Mouse (Mus musculus): ENCODE measurements around the gene Babam2.

The Babam2 gene

DNA sequence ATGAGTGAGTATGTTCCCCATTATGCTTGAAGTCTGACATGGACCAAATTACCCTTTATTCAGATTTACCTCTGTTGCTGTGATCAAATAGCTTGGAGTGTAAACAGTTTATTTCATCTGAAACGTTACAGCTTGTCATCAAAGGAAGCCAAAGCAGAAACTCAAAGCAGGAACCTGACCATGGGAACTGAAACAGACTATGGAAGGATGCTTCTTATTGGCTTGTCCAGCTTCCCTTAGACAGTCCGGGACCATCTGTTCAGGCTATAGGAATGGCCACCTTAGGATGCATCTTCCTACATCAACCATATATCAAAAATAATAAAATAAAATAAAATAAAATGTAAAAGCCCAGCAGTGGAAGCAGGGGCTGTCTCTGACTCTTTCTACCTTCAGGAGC is 183.0 kb downstream of the Babam2 start:
- CTCF ChIA-PET = no interaction called here

DNA sequence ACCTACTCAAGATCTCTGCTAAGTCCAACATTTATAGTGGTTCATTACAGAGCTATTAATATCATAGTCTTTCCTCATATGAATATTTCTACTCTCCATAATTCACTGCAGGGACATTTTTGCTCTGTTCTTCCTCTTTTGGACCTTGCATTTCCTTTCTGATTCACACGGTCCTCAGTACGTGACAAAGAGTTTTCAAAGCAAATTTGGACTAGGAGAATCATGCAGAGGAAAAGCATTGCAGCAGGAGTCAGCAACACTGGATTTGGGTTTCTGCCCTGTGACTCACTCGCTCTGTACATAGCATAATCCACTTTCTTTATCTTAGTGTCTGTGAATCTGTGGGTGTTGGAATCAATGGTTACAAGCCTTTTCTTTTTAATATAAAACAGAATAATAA is 184.8 kb downstream of the Babam2 start:
- CTCF ChIA-PET = no interaction called here

DNA sequence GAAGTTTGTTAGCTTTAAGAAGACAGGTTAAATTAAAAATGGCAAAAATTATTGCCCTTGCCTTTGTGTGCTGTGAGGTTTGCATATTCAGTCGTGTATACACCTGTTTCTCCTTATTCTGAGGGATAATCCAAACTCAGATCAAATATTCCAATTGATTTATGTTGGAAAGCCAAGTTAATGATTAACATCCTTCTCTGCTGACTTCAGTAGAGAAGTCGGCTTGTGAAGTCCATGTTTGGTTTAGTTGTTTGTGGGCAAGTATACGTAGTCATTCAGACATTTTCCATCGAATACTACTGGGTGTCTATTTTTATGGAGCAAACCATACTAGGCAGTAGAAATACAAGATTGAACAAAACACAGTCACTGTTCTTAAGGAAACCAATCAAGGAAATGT is 187.5 kb downstream of the Babam2 start:
- CTCF ChIA-PET = no interaction called here

DNA sequence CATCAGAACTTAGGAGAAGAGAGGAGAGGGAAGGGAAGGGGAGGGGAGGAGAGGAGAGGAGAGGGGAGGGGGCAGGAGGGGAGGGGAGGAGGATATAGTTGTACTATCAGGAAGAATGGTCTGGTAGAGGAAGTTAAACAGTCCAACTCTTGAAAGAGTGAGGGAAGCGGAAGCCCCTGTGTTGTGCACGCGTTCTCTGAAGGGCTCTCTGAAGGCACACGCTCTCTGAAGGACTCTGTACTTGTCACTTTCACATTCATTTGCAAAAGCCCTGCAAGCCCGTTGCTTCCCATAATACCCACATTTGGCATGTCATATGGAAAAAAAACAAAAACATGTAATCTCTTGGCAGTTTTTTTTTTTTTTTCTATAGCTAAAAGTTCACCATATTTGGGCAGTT is 190.1 kb downstream of the Babam2 start:
- CTCF ChIA-PET = no interaction called here

DNA sequence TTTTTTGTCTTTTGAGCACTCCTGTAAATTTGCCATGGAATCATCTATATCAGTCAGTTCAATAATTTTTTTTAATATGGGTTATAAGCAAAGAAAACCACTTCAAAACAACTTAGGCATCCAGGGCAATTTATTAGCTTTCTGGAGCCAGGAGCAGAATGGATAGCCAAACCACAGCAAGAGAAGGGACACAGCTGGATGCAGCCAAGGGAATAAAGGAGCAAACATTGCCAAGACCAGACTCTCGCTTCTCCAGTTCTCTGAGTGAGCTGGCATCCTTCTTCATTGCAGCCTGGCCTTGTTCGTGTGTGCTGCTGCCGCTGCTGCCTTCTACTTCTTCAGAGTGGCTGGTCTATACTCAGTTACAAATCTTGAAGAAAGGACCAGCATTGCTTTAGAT is 190.9 kb downstream of the Babam2 start:
- CTCF ChIA-PET = no interaction called here

DNA sequence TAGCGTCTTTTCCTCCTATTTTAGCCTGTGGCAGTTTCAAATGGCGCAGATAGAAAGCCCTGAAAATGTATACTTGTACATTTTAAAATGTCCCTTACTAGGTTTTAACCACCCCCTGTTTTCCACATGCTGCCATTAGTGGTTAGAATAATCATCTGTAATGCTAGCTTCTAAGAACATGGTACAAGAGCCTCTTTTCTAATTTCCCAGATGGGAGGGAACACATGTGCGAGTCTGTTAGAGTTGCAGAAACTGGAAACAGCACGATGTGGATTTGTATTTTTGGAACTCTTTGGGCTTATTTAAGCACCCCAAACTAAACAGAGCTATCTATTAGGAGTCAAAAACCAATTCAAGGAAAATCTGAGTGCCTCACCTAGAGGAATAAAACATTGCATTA is 195.1 kb downstream of the Babam2 start:
- CTCF ChIA-PET = no interaction called here

DNA sequence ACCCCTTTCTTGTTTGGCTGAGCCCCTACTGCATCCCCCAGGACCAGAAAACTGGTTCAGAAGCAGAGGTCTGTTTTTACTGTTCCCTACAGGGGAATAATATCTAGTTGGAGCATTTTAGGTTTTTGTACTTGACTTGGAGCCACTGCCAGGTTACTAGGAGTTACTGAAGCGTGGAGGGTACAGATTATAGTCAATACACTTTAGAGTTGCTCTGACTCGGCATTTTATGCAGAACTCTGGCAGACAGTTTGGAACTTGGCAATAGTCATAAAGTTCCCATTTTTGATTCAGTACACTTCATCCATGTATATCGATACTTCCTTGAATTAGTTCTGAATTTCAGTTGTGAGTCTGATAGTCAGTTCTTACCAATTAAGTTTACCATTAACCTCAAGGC is 202.4 kb downstream of the Babam2 start:
- CTCF ChIA-PET = no interaction called here

DNA sequence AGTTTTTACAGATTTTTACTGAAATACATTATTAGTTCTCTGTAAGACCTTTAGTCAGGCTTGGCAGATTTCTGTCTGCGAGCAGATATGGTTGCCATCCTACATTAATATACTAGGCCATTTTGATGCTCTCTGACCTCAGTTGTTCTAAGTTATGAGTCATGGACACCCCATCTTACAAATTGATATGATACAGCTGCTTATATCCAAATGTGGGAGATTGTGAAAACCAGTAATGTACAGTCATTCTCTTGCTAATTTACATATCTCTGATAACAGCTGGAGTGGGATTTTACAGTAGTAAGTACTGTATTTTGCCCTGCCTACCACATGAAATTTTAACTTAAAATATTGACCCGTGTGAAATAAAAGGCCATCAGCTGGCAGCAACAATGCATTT is 204.7 kb downstream of the Babam2 start:
- CTCF ChIA-PET = no interaction called here

DNA sequence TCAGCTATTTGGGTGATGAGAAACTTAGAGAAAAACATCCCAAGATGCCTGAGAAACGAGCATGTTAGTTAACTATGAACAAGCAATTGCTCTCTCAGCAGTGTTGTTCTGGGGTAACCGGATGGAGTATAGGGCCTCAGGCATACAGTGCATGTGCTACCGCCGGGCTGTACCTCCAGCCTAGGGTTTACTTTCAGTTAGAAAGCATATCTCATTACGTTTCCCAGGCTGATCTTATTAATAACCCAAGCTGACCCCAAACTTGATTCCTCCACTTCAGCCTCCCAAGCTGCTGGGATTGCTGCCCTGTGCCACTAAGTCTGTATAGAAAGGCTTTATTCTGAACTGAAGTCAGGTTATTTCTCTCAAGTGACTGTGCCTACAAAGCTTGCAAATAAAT is 205.4 kb downstream of the Babam2 start:
- CTCF ChIA-PET = no interaction called here

DNA sequence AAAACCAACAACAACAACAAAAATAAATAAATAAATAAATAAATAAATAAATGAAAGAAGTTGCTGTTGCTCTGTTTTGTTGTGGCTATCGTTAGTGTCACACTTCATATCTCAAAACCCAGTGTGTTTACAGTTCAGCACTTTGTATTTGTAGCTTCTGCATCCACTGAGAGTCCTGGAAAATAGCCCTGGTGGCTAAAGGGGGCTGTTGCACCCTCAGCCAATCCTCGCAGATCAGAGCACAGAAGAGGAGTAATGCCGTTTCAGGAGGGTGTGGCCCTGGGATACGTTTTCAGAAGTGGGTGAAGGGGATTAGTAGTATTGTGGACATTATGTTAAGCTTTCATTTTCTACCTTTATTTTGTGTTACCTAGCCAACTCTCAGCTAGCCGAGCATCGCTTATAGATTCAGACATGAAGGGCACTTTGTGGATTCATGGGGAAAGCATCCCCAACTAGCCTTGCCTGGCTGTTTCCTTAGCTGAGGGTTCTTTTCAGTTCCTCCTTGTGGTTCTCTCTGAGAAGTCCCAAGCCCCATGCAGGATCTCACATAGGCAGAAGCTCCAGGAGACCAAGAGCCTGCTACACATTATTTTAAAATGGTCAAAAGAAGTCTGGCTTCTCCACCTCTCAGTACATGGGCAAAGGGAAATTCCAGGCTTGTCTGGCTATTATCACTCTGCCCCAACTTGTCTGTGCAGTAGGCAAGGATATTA is 207.6 kb downstream of the Babam2 start:
- CTCF ChIA-PET = no interaction called here

DNA sequence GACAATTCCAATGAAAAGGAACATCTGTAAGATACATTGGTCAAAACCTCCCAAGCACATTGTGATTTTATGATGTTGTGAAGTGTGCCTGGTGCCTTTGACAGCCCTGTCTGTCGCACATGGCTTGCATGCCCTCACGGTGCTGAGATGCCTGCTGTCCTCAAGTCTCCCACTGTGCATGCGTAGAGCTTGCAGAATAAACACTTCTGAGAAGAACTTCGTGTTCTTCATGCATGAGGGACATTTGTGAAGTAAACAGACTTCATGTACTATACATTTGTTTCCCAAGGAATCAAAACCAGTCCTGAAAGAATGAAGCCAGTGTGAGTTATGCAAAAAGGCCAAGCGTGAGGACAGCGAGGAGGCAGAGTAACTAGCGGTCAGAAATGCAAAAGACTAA is 208.3 kb downstream of the Babam2 start:
- CTCF ChIA-PET = no interaction called here

DNA sequence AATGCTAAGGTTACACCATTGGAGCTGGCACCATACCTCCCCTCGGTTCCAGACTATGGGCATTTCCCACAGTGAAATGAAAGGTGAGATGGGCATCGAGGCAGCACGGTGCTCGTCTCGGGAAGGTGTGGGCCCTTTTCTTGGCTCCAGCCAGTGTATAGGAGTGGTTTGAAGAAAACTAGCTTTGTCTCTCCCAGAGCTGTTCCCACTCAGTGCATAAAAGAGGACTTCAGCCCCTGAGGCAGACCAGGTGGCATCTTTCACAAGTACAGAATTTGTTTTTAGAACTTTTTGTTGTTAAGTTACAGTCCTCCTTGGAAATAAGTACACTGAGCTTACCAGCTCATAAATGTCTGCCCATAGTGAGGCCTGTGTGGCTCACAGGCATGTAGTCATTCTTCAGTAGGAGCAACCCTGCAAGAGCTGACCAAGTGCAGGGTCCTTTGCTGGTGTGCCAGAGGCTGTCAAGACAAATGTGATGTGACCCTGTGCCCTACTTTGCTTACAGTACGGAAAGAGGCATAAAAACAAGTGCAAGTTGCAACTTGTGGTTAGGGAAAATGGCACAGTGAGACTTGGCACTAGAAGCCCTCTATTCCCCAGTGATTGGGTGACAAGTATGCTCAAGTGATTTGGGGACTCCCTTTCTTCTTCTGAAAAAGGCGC is 208.9 kb downstream of the Babam2 start:
- CTCF ChIA-PET = no interaction called here

DNA sequence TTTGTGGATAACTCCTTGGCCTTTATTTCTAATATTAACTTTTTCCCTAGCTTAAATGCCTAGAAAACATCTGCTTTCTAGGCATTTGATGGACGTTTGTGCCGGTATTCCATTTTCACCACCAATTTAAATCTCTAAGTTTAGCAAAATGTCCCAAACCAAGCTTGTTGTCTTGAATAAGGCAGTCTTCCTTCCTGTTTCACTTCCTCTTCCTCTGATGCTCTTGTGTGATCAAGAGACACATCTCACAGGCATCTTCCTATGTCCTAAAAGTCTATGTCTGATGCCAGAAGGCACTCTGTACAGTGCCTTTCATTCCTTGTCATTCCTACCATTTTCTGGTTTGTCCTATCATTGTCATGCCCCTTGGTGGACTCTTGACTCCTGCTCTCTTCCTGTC is 210.5 kb downstream of the Babam2 start:
- CTCF ChIA-PET = interaction anchor here (0.6 kb wide), 1 partner anchor 12 kb away, joined by 3 read pairs; no protein-coding TSS in a partner anchor

DNA sequence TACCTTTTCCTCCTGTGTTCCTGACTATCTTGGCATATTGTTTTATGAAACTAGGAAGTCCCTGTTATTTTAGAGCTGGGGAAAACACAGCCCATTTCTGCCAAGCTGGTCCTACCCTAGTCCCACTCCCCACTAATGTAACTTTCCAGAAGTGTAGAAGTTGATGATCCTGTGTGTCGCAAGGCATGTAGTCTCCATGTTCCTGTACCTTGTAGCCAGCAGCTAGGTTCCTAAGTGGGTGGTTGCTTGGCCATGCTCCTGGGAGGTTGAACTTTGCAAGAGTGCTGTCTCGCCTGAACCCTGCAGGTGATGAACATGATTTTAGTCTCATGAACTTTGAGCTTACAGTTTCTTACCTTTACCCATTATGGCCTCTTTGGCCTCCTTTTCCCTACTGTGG is 211.3 kb downstream of the Babam2 start:
- CTCF ChIA-PET = no interaction called here

DNA sequence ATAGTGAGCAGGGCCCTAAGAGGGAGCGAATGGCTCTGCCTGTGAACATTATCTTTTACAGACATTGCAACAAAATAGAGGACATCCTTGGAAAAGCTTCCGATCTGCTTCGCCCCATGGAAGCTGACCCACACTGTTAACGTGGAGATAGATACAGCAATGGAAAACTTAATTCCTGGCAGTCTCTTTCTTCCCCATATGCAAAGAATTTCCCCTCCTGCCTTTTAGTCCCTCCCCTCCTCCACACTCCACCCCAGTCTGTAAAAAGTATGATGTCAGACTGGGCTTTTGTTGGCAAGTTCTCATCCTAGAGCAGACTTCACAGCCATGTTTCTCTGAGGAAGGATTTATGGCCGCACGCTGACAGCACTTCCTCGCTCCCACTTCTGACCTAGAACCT is 218.8 kb downstream of the Babam2 start:
- CTCF ChIA-PET = no interaction called here

DNA sequence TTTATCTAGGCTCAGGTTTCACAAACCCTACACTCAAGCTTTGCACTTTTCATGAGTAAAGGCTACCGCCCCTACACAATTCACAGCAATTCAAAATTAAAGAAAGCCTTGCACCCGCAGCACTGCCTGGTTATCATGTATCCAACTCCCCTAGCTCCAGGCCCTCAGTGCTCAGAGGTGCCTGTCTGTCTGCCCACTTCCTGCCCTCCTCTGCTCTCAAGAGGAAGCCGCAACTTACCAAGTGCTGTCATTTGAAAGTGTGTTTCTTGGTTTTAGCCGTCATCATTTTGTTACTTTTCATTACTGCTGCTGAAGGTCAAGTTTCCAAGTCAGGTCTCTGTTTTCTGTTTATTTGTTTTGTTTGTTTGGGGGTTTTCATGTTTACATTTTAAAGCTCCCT is 221.1 kb downstream of the Babam2 start:
- CTCF ChIA-PET = interaction anchor here (0.7 kb wide), 1 partner anchor 144 kb away, joined by 4 read pairs; no protein-coding TSS in a partner anchor

DNA sequence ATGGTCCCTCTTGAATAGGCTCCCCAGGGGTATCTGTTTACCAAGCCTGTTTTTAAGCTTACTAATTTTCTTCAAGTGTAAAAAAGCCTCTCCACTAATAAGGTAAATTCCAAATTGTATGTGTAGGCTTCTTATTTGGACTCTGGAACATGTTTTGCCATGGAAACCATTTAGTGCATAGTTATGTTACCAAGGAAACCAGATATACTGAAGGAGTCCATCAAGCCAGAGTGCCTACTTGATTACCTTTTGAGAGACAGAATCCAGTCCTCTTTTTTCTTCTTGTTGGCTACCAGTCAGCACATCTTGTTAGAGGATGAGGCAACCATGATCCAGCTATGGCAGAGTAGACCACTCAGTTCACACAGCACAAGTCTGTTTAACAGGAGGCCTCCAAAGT is 222.6 kb downstream of the Babam2 start:
- CTCF ChIA-PET = interaction anchor here (0.6 kb wide), 1 partner anchor 12 kb away, joined by 3 read pairs; no protein-coding TSS in a partner anchor

DNA sequence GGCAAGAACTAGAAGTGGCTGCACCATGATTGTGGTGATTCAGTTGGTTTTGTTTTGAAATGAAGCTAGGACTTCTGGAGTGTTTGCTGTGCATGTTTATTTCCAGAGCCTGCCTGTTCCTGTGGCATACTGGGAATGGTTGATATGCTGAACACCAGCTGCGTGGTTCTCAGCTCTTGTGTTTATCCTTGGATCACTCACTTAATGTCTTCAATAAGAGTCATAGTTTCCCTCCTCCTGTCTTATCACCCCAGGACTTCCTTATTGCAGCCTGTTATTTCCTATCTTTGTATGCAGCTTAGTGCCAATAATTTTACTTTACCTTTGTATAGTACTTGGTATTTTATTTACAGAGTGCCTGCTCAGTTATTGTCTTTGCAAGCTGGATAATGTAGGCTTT is 223.4 kb downstream of the Babam2 start:
- CTCF ChIA-PET = no interaction called here

DNA sequence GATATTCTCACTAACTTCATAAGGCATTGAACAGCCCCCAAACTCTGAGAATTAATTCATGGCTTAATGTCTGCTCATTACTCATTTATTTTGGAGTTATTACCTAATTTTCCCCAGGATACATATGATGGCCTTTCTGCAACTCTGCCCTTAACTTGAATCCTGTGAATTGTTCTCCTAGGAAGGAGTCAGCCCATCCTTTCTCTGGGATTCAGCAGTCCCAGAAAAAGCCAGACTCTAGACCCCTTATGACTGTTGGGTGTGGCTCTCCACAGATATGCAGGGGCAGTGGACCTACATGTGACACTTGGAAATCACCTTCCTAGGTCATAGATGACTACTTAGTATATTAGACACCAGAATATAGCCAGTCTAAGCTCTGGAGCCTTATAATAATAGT is 226.6 kb downstream of the Babam2 start:
- CTCF ChIA-PET = no interaction called here

DNA sequence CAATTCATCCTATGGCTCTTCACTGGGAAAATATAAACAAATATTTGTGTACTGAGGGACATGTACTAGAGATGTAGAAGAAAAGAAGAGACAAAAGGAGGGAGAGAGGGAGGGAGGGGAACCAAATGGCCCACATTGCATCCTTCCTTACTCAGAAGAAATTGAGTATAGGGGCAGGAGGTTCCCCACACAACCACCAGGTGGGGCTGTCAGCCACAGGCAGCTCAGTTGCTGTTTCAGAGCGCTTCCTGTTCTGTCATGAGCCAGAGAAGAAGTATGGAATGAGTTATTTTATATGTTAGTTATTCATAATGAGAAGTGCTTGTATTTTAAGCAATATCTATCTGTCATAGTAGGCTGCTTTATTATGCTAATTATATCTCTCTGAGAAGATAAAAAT is 229.1 kb downstream of the Babam2 start:
- CTCF ChIA-PET = no interaction called here

DNA sequence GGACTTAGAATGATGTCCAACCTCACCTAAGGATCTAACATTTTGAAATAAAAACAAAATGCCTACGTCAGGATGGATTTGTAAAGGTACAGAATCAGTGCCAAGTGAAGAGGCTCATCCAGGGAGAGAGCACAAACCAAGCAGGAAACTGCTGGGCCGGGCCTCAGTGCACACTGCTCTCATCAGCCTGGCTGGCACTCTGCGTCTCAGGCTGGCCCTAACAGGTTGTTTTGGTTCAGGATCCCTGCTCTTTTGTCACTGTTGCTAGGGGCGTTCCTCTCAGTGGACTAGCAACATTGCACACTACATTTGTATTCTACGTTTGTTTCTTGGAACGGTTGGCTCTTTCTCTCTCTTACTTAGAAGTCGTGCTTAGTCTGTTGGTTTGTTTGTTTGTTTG is 231.5 kb downstream of the Babam2 start:
- CTCF ChIA-PET = no interaction called here

DNA sequence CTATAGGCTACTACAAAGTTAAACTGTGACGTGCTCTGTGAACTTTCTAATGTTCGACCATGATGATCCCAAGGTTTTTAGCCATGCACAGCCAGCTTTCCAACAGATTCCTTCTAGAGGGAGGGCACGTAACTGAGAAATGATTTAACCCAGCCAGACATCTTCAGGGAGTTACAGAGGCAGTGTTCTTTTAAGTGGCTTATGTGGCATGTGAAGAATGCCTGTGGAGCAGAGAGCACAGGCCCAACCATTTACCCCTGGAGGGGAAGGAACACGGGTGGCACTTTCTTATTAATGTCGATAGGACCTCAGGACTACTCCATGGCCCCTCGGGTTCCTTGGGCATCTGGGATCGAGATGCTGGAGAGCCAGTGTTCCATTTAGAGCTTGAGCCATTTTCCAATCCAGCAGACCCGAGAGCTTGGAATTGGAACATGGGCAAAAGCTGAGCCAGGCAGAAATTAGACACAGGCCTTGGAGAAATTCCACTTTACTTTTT is 233.7 kb downstream of the Babam2 start:
- CTCF ChIA-PET = no interaction called here

DNA sequence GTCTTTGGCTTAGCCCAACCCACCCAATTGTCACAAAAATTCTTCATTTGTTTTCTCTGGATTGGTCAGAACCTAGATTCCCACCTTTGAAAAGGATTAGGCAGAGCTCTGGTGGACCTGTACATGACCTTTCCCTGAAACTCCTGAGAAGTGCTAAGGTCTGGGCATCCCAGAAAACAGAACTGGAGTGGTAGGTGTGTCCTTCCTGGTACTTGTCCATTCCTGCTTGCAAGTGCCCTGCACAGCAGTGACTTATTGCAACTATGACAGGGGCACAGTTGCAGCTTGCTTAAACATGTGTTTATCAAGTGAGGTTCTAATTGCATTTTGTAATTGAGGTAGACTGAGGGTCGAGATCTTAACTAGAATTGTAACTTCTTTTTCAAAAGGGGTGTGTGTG is 234.2 kb downstream of the Babam2 start:
- CTCF ChIA-PET = no interaction called here

DNA sequence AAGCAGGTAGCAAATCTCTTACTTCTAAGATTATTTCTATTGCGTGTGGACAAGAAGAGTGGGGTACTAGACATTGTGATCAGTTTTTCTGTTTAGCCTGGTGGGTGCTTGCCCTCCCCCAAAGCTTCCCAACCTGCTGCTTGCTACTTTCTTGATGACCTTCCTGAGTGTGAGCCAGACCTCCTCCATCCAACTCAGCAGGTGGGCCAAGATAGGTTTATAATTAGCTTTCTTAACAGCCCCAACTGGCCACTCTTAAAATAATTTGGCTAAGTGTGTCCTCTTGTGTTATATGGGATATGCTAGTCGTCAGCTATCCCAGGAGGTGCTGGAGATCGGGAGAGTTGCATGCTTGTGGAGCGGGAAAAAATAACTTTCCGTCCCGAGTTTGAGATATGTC is 235.8 kb downstream of the Babam2 start:
- CTCF ChIA-PET = no interaction called here

Measured in spleen, embryonic (tissue).